Mouse (Mus musculus) left cerebral cortex, adult 18-20 months (tissue): ENCODE measurements at regions not wholly inside any gene's neighbourhood (a gene's known extent, or its start where the extent isn't known, plus 50 kb on each side); places are given as distances from the start of the nearest gene placed in this dataset.

Experiments
- DNase-seq, 2 experiments: peaks; one replicate each; pipeline ENCODE4 v3.0.0; 2021 to 2022; ENCODE audit warnings: low spot score in 2 of 2, mixed read lengths in 1 of 2

GRCm38 (mm10) chr13:39161980-39162379 is 201.3 kb upstream of the Slc35b3 start:
- no peak for DNase-seq

- DNase-seq = no peak
Measured at GRCm38 (mm10) chr13:39127942-39128341, 167.3 kb upstream of the Slc35b3 start.

- DNase-seq = no peak
Measured at GRCm38 (mm10) chr13:39092058-39092457, 131.4 kb upstream of the Slc35b3 start.

GRCm38 (mm10) chr13:39084544-39084943 is 123.9 kb upstream of the Slc35b3 start:
- DNase-seq = no peak

- no peak for DNase-seq
Measured at GRCm38 (mm10) chr13:39074211-39074610, 113.5 kb upstream of the Slc35b3 start.

GRCm38 (mm10) chr13:39032263-39032662 is 71.6 kb upstream of the Slc35b3 start:
- no peak for DNase-seq

- DNase-seq = no peak
Measured at GRCm38 (mm10) chr13:39020168-39020567, 59.5 kb upstream of the Slc35b3 start.

- DNase-seq = peak; percentile 84 to 88
Measured at GRCm38 (mm10) chr13:39011696-39012095, 51.0 kb upstream of the Slc35b3 start.
